Mouse (Mus musculus): ENCODE data around the gene Aaas. TPM values are rescaled to one million over a fixed set of nuclear protein-coding genes. Genes with fewer than 3 reads are reported as not detected.

Gene Aaas
- 10 to 100 TPM; 10.8 to 13.2 TPM for total RNA-seq (2021)
- 22.1 and 26.2 TPM in 2 replicates for polyA plus RNA-seq (2012; rRNA removed)
- long read RNA-seq, transcript Aaas-201 (16 exons, 1,811 nt): major isoform, 6 of 9 reads
- long read RNA-seq, partial matches to known transcripts: 2 of 9 reads
- long read RNA-seq, other reads (novel, unspliced or antisense): 1 of 9 reads

DNA sequence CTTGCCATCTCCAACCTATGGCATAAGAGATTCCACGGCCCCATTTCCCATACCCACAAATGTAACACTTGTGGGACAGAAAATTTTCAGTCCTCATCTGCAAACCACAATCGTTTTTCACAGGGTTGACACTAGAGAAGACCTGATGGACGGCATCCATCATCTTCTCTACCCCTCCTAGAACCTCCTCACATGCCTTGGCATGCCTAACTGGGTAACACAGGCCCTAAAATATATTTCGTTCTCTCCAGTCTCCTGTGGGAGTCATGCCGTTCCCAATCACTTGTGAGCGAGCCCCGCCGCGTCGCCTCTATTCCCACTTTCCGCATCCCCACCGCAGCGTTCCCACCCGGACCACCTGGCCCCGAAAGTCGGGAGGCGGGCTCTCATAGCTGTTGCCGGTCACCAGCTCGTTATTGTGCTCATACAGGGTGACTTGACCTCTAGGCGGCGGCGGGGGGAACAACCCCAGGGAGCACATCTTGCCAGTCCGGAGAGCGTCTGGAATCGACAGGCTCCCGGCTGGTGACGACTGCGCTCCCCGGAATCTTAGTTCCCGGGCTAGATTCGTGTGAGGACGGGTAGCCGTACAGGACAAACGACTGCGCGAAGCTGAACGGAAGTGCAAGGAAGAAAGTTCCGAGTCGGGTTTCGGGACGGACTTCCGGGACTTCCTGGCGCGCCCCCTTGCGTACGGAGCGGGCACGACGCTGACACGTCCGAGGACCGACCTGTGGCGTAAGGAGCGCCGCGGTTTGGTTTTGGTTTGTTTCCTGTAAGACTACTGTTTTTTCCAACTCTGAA is at the start of gene Aaas:
Gene Aaas (minus strand): TSS at position 634 of the 804 bp plus-strand sequence.
- no peaks in the 10 kb centered on the region for H3K27me3 ChIP-seq (ENCODE audit: control insufficient read depth, insufficient read depth, low read length)
- WGBS: under 1% methylated on average over 56 of the region's 56 CpGs
- no peaks in the 10 kb centered on the region for H3K36me3 ChIP-seq (ENCODE audit: control insufficient read depth, insufficient read depth, low read length)
- TF ChIP-seq POLR2A (IDR thresholded peaks at IDR 0.05; ENCODE audit: insufficient read depth, low read depth, low read length): peak; percentile 93
- TF ChIP-seq CTCF (IDR thresholded peaks at IDR 0.05): peak; percentile 99
- peak; percentile 97 for TF ChIP-seq EP300 (IDR thresholded peaks at IDR 0.05; ENCODE audit: insufficient read depth, low read depth, low read length)
- DNase-seq: peak; percentile 94 to 96
- intact Hi-C loops (cut with DNase I): loop anchor here (2.0 kb wide), 1 partner anchor 20 kb away; the partner anchor contains the start of gene Myg1
- H3K4me3 ChIP-seq: peak within 1 kb of the TSS; percentile 66
- H3K27ac ChIP-seq: peak within 1 kb of the TSS; percentile 88
- H3K9ac ChIP-seq (ENCODE audit: low read depth, low read length): peak within 1 kb of the TSS; percentile 79
- H3K4me1 ChIP-seq (ENCODE audit: control insufficient read depth, insufficient read depth, low read length): peaks cover 6% of the 10 kb centered on the region
- H3K79me2 ChIP-seq (replicated peaks; ENCODE audit: control insufficient read depth, insufficient read depth, low read length): no peaks in the 10 kb centered on the region

DNA sequence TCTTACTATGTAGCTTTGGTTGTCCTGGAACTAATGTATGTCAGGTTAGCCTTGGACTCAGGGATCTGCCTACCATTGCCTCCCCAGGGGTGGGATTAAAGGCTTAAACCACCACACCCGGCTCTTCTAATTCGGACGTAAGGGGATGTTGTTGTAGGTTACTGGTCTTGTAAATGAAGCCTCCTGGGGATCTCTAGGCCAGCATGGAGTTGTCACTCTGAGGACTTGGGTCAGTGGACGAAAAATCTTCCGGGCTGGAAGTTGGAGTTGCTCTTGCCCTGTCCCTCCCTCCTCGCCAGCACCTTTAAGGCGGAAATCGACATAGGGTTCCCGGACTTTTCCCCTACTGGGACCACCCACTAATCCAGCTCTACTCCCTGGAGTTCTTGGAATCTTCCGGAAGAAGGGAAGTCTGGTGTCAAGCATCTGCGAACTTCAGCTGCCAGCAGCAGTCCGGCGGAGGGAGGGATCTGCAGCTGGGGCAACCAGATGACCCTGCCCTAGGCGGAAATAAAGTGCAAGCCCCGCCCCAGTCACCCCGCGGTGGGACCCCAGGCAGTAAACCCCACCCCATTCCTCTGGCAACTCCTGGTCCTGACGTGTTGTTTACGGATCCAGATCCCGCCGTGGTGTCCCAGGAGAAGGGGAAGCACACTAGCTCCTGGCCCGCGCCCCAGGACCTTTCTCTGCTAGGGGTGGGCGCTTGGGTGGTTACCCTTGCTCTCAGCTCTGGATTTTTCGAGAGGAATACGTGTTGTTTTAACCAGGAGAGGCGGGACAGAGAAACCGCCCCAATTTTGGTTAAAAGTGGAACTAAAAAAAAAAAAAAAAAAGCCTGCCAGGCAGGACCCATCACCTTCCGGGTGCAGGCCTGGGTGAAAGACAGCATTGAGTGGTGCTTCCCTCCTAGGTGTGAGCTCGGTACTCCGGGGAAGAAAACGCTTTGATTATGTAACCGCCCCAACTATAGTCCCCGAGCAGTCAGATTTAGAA is 49.0 kb upstream of the Aaas start:
- Histone ChIP-seq H3K27ac (peak overlapping the region; percentile 99), H3K27me3 (ENCODE audit: control insufficient read depth, insufficient read depth, low read length) (no peaks in the 10 kb centered on the region), H3K79me2 (replicated peaks; ENCODE audit: control insufficient read depth, insufficient read depth, low read length) (no peaks in the 10 kb centered on the region), H3K9ac (ENCODE audit: low read depth, low read length) (peak overlapping the region; percentile 33), H3K4me3 (peak overlapping the region; percentile 57), H3K36me3 (ENCODE audit: control insufficient read depth, insufficient read depth, low read length) (peaks cover 7% of the 10 kb centered on the region; the same call in 1 of the 2 replicates), H3K4me1 (ENCODE audit: control insufficient read depth, insufficient read depth, low read length) (peaks cover 11% of the 10 kb centered on the region)
- intact Hi-C loops (cut with DNase I): loop anchor here (10.0 kb wide), 1 partner anchor 295 kb away; the partner anchor contains the start of gene Tns2
- TF ChIP-seq POLR2A (IDR thresholded peaks at IDR 0.05; ENCODE audit: insufficient read depth, low read depth, low read length) (peak; percentile 95), EP300 (IDR thresholded peaks at IDR 0.05; ENCODE audit: insufficient read depth, low read depth, low read length) (peak; percentile 84; the same call in 1 of the 2 replicates), CTCF (IDR thresholded peaks at IDR 0.05) (no peak)
- DNase-seq: peak; percentile 93 to 97
- 1% methylated on average over 34 of the region's 34 CpGs for WGBS

DNA sequence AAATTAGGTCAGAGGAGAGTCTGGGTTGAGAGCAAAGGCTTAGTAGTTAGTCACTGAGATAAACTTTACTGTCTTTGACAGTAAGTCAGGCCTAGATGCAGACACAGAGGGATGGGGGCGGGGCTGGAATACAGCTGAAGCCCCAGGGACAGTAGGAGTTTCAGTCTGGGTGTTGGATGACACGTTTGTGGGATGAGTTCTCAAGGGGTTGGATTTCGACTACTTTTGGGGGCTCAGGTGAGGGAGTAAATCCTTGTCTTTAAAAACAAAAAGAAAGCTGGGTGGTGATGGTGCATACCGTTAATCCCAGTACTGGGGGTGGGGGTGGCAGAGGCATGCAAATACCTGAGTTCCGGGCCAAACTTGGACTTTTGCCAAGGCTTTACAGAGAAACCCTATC is 48.1 kb upstream of the Aaas start:
- peak overlapping the region; percentile 99 for H3K27ac ChIP-seq
- TF ChIP-seq POLR2A (IDR thresholded peaks at IDR 0.05; ENCODE audit: insufficient read depth, low read depth, low read length) (no peak), EP300 (IDR thresholded peaks at IDR 0.05; ENCODE audit: insufficient read depth, low read depth, low read length) (no peak), CTCF (IDR thresholded peaks at IDR 0.05) (no peak)
- H3K36me3 ChIP-seq (ENCODE audit: control insufficient read depth, insufficient read depth, low read length): peaks cover 10% of the 10 kb centered on the region; the same call in 1 of the 2 replicates
- DNase-seq: no peak
- peaks cover 13% of the 10 kb centered on the region for H3K4me1 ChIP-seq (ENCODE audit: control insufficient read depth, insufficient read depth, low read length)
- no peak overlapping the region for H3K9ac ChIP-seq (ENCODE audit: low read depth, low read length)
- WGBS: 43% methylated on average over 5 of the region's 5 CpGs
- peak overlapping the region; percentile 57 for H3K4me3 ChIP-seq
- intact Hi-C loops (cut with DNase I): no loop called here
- no peaks in the 10 kb centered on the region for H3K27me3 ChIP-seq (ENCODE audit: control insufficient read depth, insufficient read depth, low read length)
- no peaks in the 10 kb centered on the region for H3K79me2 ChIP-seq (replicated peaks; ENCODE audit: control insufficient read depth, insufficient read depth, low read length)

DNA sequence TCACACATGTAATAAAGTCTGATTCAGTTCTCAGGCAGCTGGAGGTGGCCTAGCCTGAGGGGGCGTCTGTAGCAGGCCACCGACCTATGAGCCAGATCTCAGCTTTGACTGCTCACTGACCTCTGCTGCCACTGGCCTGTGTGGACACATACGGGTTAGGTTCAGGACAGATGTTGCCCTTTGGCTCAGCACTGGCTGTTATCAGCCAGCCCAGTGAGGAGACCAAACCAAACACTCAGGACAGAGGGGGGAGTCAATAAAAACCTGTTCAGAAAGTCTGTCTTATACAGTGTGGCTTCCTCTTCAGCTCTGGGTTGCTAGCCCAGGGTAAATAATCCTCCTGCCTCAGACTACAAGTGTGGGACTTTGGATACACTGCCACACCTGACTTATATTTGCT is 44.5 kb upstream of the Aaas start:
- Histone ChIP-seq H3K9ac (ENCODE audit: low read depth, low read length) (peak overlapping the region; percentile 11; the same call in 1 of the 2 replicates), H3K4me1 (ENCODE audit: control insufficient read depth, insufficient read depth, low read length) (peaks cover 13% of the 10 kb centered on the region), H3K27ac (peak overlapping the region; percentile 79), H3K79me2 (replicated peaks; ENCODE audit: control insufficient read depth, insufficient read depth, low read length) (no peaks in the 10 kb centered on the region), H3K36me3 (ENCODE audit: control insufficient read depth, insufficient read depth, low read length) (peaks cover 6% of the 10 kb centered on the region; the same call in 1 of the 2 replicates), H3K27me3 (ENCODE audit: control insufficient read depth, insufficient read depth, low read length) (no peaks in the 10 kb centered on the region), H3K4me3 (no peak overlapping the region)
- no peak for TF ChIP-seq EP300 (IDR thresholded peaks at IDR 0.05; ENCODE audit: insufficient read depth, low read depth, low read length)
- no peak for TF ChIP-seq POLR2A (IDR thresholded peaks at IDR 0.05; ENCODE audit: insufficient read depth, low read depth, low read length)
- no peak for TF ChIP-seq CTCF (IDR thresholded peaks at IDR 0.05)
- intact Hi-C loops (cut with DNase I): no loop called here
- DNase-seq: peak in 1 of 2 experiments; percentile 39
- WGBS: 24% methylated on average over 3 of the region's 3 CpGs

DNA sequence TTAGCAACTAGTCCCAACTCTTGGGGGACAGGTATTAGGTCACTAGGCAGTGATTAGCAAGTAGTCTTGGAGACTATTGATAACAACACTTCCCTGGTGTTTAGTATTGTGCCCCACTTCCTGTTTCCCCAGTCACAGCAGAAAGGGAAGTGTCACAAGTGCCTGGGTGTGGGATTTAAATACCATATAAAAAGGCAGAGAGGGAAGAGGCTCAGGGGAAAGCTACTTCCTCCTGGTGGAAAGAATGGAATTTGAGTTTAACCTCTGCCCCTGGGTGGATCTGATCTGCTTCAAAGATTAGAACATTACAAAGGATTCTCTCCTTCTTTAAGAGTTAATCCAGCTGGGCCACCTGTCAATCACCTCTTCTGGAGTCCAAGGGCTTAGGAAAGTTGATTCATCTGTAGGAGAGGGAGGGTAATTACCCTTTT is 43.0 kb upstream of the Aaas start:
- DNase-seq: peak in 1 of 2 experiments; percentile 48
- intact Hi-C loops (cut with DNase I): no loop called here
- no peak overlapping the region for H3K9ac ChIP-seq (ENCODE audit: low read depth, low read length)

More for the DNA sequence above, 43.0 kb upstream of the Aaas start:
- Histone ChIP-seq H3K4me3 (no peak overlapping the region), H3K27ac (peak overlapping the region; percentile 79), H3K79me2 (replicated peaks; ENCODE audit: control insufficient read depth, insufficient read depth, low read length) (no peaks in the 10 kb centered on the region), H3K36me3 (ENCODE audit: control insufficient read depth, insufficient read depth, low read length) (peaks cover 6% of the 10 kb centered on the region; the same call in 1 of the 2 replicates), H3K4me1 (ENCODE audit: control insufficient read depth, insufficient read depth, low read length) (peaks cover 12% of the 10 kb centered on the region), H3K27me3 (ENCODE audit: control insufficient read depth, insufficient read depth, low read length) (no peaks in the 10 kb centered on the region)
- TF ChIP-seq CTCF (IDR thresholded peaks at IDR 0.05): no peak; the same call in 1 of the 2 replicates
- TF ChIP-seq POLR2A (IDR thresholded peaks at IDR 0.05; ENCODE audit: insufficient read depth, low read depth, low read length): no peak
- no peak for TF ChIP-seq EP300 (IDR thresholded peaks at IDR 0.05; ENCODE audit: insufficient read depth, low read depth, low read length)
